Mouse (Mus musculus): ENCODE data around the gene Chpt1. TPM values are rescaled to one million over a fixed set of nuclear protein-coding genes. Genes with fewer than 3 reads are reported as not detected.
"Not testable (repeated sequence)": the region's sequence is repeated elsewhere in the genome, so short reads cannot be mapped to it uniquely, and the experiment has no call there.

The Chpt1 gene
- total RNA-seq, 2 experiments from 2014 or later, result 85.2 to 129 TPM

- DNase-seq, result no peak
- peak overlapping the region; percentile 85; the same call in 1 of the 2 replicates for H3K27ac ChIP-seq
- no peak overlapping the region for H3K4me3 ChIP-seq
- no peak for TF ChIP-seq CTCF (IDR thresholded peaks at IDR 0.05)
- intact Hi-C loops (cut with DNase I), result no loop called here
These were observed 15.2 kb downstream of the Chpt1 start for GRCm38 (mm10) chr10:88488629-88489028.

- DNase-seq; H3K27ac ChIP-seq; H3K4me3 ChIP-seq; intact Hi-C loops (cut with DNase I): not testable (repeated sequence)
These were observed 21.0 kb downstream of the Chpt1 start for GRCm38 (mm10) chr10:88482866-88483265.

- DNase-seq, result no peak
- Histone ChIP-seq H3K27ac (no peak overlapping the region), H3K4me3 (no peak overlapping the region)
- intact Hi-C loops (cut with DNase I), result no loop called here
- TF ChIP-seq CTCF (IDR thresholded peaks at IDR 0.05), result no peak
These were observed 43.6 kb downstream of the Chpt1 start for GRCm38 (mm10) chr10:88460122-88460820.

GRCm38 (mm10) chr10:88459502-88459992 is 44.3 kb downstream of the Chpt1 start, which contains the start of gene Sycp3:
Sycp3 (plus strand) TSS chr10:88459569.
- H3K27ac ChIP-seq, result no peak within 1 kb of the TSS
- intact Hi-C loops (cut with DNase I), result no loop called here
- no peak within 1 kb of the TSS for H3K4me3 ChIP-seq
- no peak for TF ChIP-seq CTCF (IDR thresholded peaks at IDR 0.05)
- no peak for DNase-seq

GRCm38 (mm10) chr10:88457816-88458215 is 46.1 kb downstream of the Chpt1 start:
- Histone ChIP-seq H3K4me3 (peak overlapping the region; percentile 32; the same call in 1 of the 2 replicates), H3K27ac (no peak overlapping the region)
- intact Hi-C loops (cut with DNase I), result no loop called here
- no peak for TF ChIP-seq CTCF (IDR thresholded peaks at IDR 0.05)
- no peak for DNase-seq

- Histone ChIP-seq H3K27ac (no peak overlapping the region), H3K4me3 (no peak overlapping the region)
- DNase-seq, result no peak
- TF ChIP-seq CTCF (IDR thresholded peaks at IDR 0.05), result no peak
- intact Hi-C loops (cut with DNase I), result no loop called here
These were observed 51.9 kb downstream of the Chpt1 start for GRCm38 (mm10) chr10:88451990-88452389.

- intact Hi-C loops (cut with DNase I), result no loop called here
- DNase-seq, result peak; percentile 67
- no peak overlapping the region for H3K27ac ChIP-seq
- H3K4me3 ChIP-seq, result no peak overlapping the region
- TF ChIP-seq CTCF (IDR thresholded peaks at IDR 0.05), result no peak
These were observed 52.7 kb downstream of the Chpt1 start for GRCm38 (mm10) chr10:88451221-88451620.

- Histone ChIP-seq H3K27ac (no peak overlapping the region), H3K4me3 (no peak overlapping the region)
- no peak for DNase-seq
- no peak for TF ChIP-seq CTCF (IDR thresholded peaks at IDR 0.05)
- intact Hi-C loops (cut with DNase I), result no loop called here
These were observed 62.6 kb downstream of the Chpt1 start for GRCm38 (mm10) chr10:88441224-88441623.

- TF ChIP-seq CTCF (IDR thresholded peaks at IDR 0.05), result no peak
- no peak for DNase-seq
- intact Hi-C loops (cut with DNase I), result loop anchor here (10.0 kb wide), 1 partner anchor 873 kb away; no protein-coding TSS in a partner anchor
These were observed 75.9 kb downstream of the Chpt1 start for GRCm38 (mm10) chr10:88427998-88428397.

GRCm38 (mm10) chr10:88426896-88427295 is 77.0 kb downstream of the Chpt1 start:
- DNase-seq, result no peak
- Histone ChIP-seq H3K4me3 (no peak overlapping the region), H3K27ac (no peak overlapping the region)
- TF ChIP-seq CTCF (IDR thresholded peaks at IDR 0.05), result no peak
- intact Hi-C loops (cut with DNase I), result loop anchor here (1.0 to 10.0 kb wide), 2 partner anchors 51 to 872 kb away; no protein-coding TSS in a partner anchor

More at GRCm38 (mm10) chr10:88427998-88428397, 75.9 kb downstream of the Chpt1 start:
- H3K4me3 ChIP-seq, result no peak overlapping the region
- H3K27ac ChIP-seq, result no peak overlapping the region

GRCm38 (mm10) chr10:88426158-88426816 is 77.6 kb downstream of the Chpt1 start:
- Histone ChIP-seq H3K27ac (no peak overlapping the region), H3K4me3 (no peak overlapping the region)
- TF ChIP-seq CTCF (IDR thresholded peaks at IDR 0.05), result peak; percentile 93
- peak; percentile 48 for DNase-seq
- intact Hi-C loops (cut with DNase I), result loop anchor here (1.0 to 10.0 kb wide), 2 partner anchors 50 to 871 kb away; no protein-coding TSS in a partner anchor

- DNase-seq, result no peak
- H3K4me3 ChIP-seq, result no peak overlapping the region
- no peak overlapping the region for H3K27ac ChIP-seq
- no peak for TF ChIP-seq CTCF (IDR thresholded peaks at IDR 0.05)
- intact Hi-C loops (cut with DNase I), result loop anchor here (10.0 kb wide), 1 partner anchor 866 kb away; no protein-coding TSS in a partner anchor
These were observed 83.0 kb downstream of the Chpt1 start for GRCm38 (mm10) chr10:88420655-88421435.
